Mouse (Mus musculus): ENCODE data around the gene Gm10230.
"Not testable (repeated sequence)": the region's sequence is repeated elsewhere in the genome, so short reads cannot be mapped to it uniquely, and the experiment has no call there.

Gene Gm10230

GRCm38 (mm10) chrX:27494782-27495181 is at the start of gene Gm10230:
Gm10230 (minus strand) TSS chrX:27494882.
- H3K9me3 ChIP-seq (ENCODE audit: low read length); H3K27me3 ChIP-seq (ENCODE audit: insufficient read depth, low read length); H3K4me1 ChIP-seq (replicated peaks; ENCODE audit: low read depth, low read length); H3K4me3 ChIP-seq (replicated peaks; ENCODE audit: low read length); H3K36me3 ChIP-seq (ENCODE audit: insufficient read depth, low read length): not testable (repeated sequence)

All from E14TG2a.4 (cell line).